Mouse (Mus musculus) embryonic facial prominence, embryonic 15.5 days (tissue): ENCODE results near the gene Elobl. TPM values are rescaled to one million over a fixed set of nuclear protein-coding genes. Genes with fewer than 3 reads are reported as not detected.

Source experiments
- ATAC-seq: fragments of 200-750 bp; cut with Nextera tagmentation; 2 replicates; pipeline ENCODE4 v1.8.0; 2017; ENCODE audit warnings: low read depth, moderate TSS enrichment; ENCODE audit not compliant: insufficient number of reproducible peaks, low FRiP score, low TSS enrichment
- H3K27ac ChIP-seq: fragments of 300-500 bp; sonication (generic); replicated peaks from 2 replicates; pipeline ENCODE4 v1.5.1; 2015; ENCODE audit warnings: mild to moderate bottlenecking, inconsistent platforms
- H3K27me3 ChIP-seq: fragments of 300-500 bp; sonication (generic); 2 replicates; pipeline ENCODE4 v1.6.1; 2015; ENCODE audit warnings: inconsistent platforms
- H3K36me3 ChIP-seq: fragments of 300-500 bp; sonication (generic); 2 replicates; pipeline ENCODE4 v1.6.1; 2015; ENCODE audit warnings: mild to moderate bottlenecking, inconsistent platforms
- H3K4me1 ChIP-seq: fragments of 300-500 bp; sonication (generic); 2 replicates; pipeline ENCODE4 v1.6.1; 2015; ENCODE audit warnings: inconsistent platforms
- H3K4me2 ChIP-seq: fragments of 300-500 bp; sonication (generic); replicated peaks from 2 replicates; pipeline ENCODE4 v1.6.1; 2015; ENCODE audit warnings: mild to moderate bottlenecking, inconsistent platforms
- H3K4me3 ChIP-seq: fragments of 300-500 bp; sonication (generic); replicated peaks from 2 replicates; pipeline ENCODE4 v1.5.1; 2015; ENCODE audit warnings: mild to moderate bottlenecking, inconsistent platforms
- H3K9ac ChIP-seq: fragments of 300-500 bp; sonication (generic); 2 replicates; pipeline ENCODE4 v1.6.1; 2015; ENCODE audit warnings: inconsistent platforms
- H3K9me3 ChIP-seq: fragments of 300-500 bp; sonication (generic); replicated peaks from 2 replicates; pipeline ENCODE4 v1.6.1; 2016; ENCODE audit warnings: inconsistent platforms
- WGBS: fragments of 180-500 bp; shearing (Covaris S2); methylation state at CpG from one replicate; pipeline ENCODE4 v1.1.7; 2015; 5-methylcytosine and 5-hydroxymethylcytosine counted together
- polyA plus RNA-seq: library from polyadenylated mRNA; unstranded; fragments of >200 nt; fragmentation: Nextera tagmentation; extraction: Ambion mirVana; gene quantifications from 2 replicates; pipeline ENCODE4 v1.2.1, GENCODE M21; 2015

Gene Elobl
- not detected in 2 replicates for polyA plus RNA-seq

GRCm38 (mm10) chr11:88966881-88967361 is at the start of gene Elobl:
Elobl (minus strand) TSS chr11:88966931.
- Histone ChIP-seq H3K36me3 (no peaks in the 10 kb centered on the region), H3K9me3 (no peaks in the 10 kb centered on the region), H3K9ac (no peak within 1 kb of the TSS), H3K4me2 (no peak within 1 kb of the TSS), H3K27me3 (no peaks in the 10 kb centered on the region), H3K4me3 (no peak within 1 kb of the TSS), H3K27ac (no peak within 1 kb of the TSS), H3K4me1 (no peaks in the 10 kb centered on the region)
- no peak for ATAC-seq
- 88% methylated on average over 2 of the region's 3 CpGs for WGBS

- H3K4me1 ChIP-seq: 0 out of 2 replicates have a peak, but pooled peaks cover 4% of the 10 kb centered on the region
- H3K36me3 ChIP-seq: 0 out of 2 replicates have a peak, but pooled peaks cover 11% of the 10 kb centered on the region
- no peak overlapping the region for H3K4me2 ChIP-seq
- no peak overlapping the region for H3K9ac ChIP-seq
- no peak for ATAC-seq
- no peak overlapping the region for H3K4me3 ChIP-seq
- WGBS: 69% methylated on average over 5 of the region's 5 CpGs
- H3K27ac ChIP-seq: no peak overlapping the region
- no peaks in the 10 kb centered on the region for H3K27me3 ChIP-seq
- H3K9me3 ChIP-seq: no peaks in the 10 kb centered on the region
Observed at GRCm38 (mm10) chr11:89012241-89012640, 45.5 kb upstream of the Elobl start.

- H3K9ac ChIP-seq: no peak overlapping the region
Observed at GRCm38 (mm10) chr11:89009496-89009895, 42.8 kb upstream of the Elobl start.

GRCm38 (mm10) chr11:89009066-89009465 is 42.3 kb upstream of the Elobl start:
- Histone ChIP-seq H3K27ac (no peak overlapping the region), H3K4me3 (no peak overlapping the region), H3K4me2 (no peak overlapping the region), H3K27me3 (no peaks in the 10 kb centered on the region), H3K4me1 (0 out of 2 replicates have a peak, but pooled peaks cover 4% of the 10 kb centered on the region), H3K9ac (no peak overlapping the region), H3K9me3 (no peaks in the 10 kb centered on the region), H3K36me3 (no peaks in the 10 kb centered on the region)
- 85% methylated on average over 9 of the region's 9 CpGs for WGBS
- no peak for ATAC-seq

More at GRCm38 (mm10) chr11:89009496-89009895, 42.8 kb upstream of the Elobl start:
- Histone ChIP-seq H3K4me1 (0 out of 2 replicates have a peak, but pooled peaks cover 4% of the 10 kb centered on the region), H3K36me3 (no peaks in the 10 kb centered on the region), H3K4me2 (no peak overlapping the region), H3K9me3 (no peaks in the 10 kb centered on the region), H3K4me3 (no peak overlapping the region), H3K27me3 (no peaks in the 10 kb centered on the region), H3K27ac (no peak overlapping the region)
- 49% methylated on average over 7 of the region's 7 CpGs for WGBS
- no peak for ATAC-seq

GRCm38 (mm10) chr11:89007582-89007981 is 40.9 kb upstream of the Elobl start:
- Histone ChIP-seq H3K27me3 (no peaks in the 10 kb centered on the region), H3K4me3 (no peak overlapping the region), H3K4me1 (peaks cover 9% of the 10 kb centered on the region; the same call in 1 of the 2 replicates), H3K27ac (no peak overlapping the region), H3K4me2 (no peak overlapping the region), H3K36me3 (no peaks in the 10 kb centered on the region), H3K9me3 (no peaks in the 10 kb centered on the region), H3K9ac (no peak overlapping the region)
- ATAC-seq: no peak
- WGBS: 80% methylated on average over 3 of the region's 3 CpGs

- Histone ChIP-seq H3K36me3 (no peaks in the 10 kb centered on the region), H3K9ac (no peak overlapping the region), H3K4me2 (no peak overlapping the region), H3K27ac (no peak overlapping the region), H3K4me3 (no peak overlapping the region), H3K9me3 (no peaks in the 10 kb centered on the region), H3K4me1 (peaks cover 12% of the 10 kb centered on the region; the same call in 1 of the 2 replicates), H3K27me3 (no peaks in the 10 kb centered on the region)
- ATAC-seq: no peak
Observed at GRCm38 (mm10) chr11:89006404-89006803, 39.7 kb upstream of the Elobl start.

- Histone ChIP-seq H3K4me2 (no peak overlapping the region), H3K9ac (no peak overlapping the region), H3K4me3 (no peak overlapping the region), H3K4me1 (peaks cover 12% of the 10 kb centered on the region; the same call in 1 of the 2 replicates), H3K9me3 (no peaks in the 10 kb centered on the region), H3K27ac (no peak overlapping the region), H3K27me3 (no peaks in the 10 kb centered on the region), H3K36me3 (no peaks in the 10 kb centered on the region)
- 53% methylated on average over 5 of the region's 5 CpGs for WGBS
- ATAC-seq: no peak
Observed at GRCm38 (mm10) chr11:89005473-89005872, 38.7 kb upstream of the Elobl start.

- no peak overlapping the region for H3K4me2 ChIP-seq
- no peak overlapping the region for H3K4me3 ChIP-seq
- 65% methylated on average over 4 of the region's 4 CpGs for WGBS
- peaks cover 20% of the 10 kb centered on the region for H3K4me1 ChIP-seq
- peaks cover 13% of the 10 kb centered on the region for H3K27me3 ChIP-seq
- no peak for ATAC-seq
- H3K27ac ChIP-seq: no peak overlapping the region
- no peaks in the 10 kb centered on the region for H3K9me3 ChIP-seq
- no peaks in the 10 kb centered on the region for H3K36me3 ChIP-seq
- no peak overlapping the region for H3K9ac ChIP-seq
Observed at GRCm38 (mm10) chr11:89003726-89004125, 37.0 kb upstream of the Elobl start.

GRCm38 (mm10) chr11:89003078-89003477 is 36.3 kb upstream of the Elobl start:
- H3K4me3 ChIP-seq: no peak overlapping the region
- no peak overlapping the region for H3K27ac ChIP-seq
- H3K4me2 ChIP-seq: no peak overlapping the region

GRCm38 (mm10) chr11:89002621-89003020 is 35.9 kb upstream of the Elobl start:
- Histone ChIP-seq H3K4me2 (no peak overlapping the region), H3K9ac (no peak overlapping the region), H3K4me1 (peaks cover 20% of the 10 kb centered on the region), H3K4me3 (no peak overlapping the region), H3K27me3 (peaks cover 14% of the 10 kb centered on the region), H3K27ac (no peak overlapping the region), H3K36me3 (no peaks in the 10 kb centered on the region), H3K9me3 (no peaks in the 10 kb centered on the region)
- 66% methylated on average over 5 of the region's 5 CpGs for WGBS
- no peak for ATAC-seq

More at GRCm38 (mm10) chr11:89003078-89003477, 36.3 kb upstream of the Elobl start:
- Histone ChIP-seq H3K4me1 (peaks cover 20% of the 10 kb centered on the region), H3K9me3 (no peaks in the 10 kb centered on the region), H3K36me3 (no peaks in the 10 kb centered on the region), H3K27me3 (peaks cover 14% of the 10 kb centered on the region), H3K9ac (no peak overlapping the region)
- ATAC-seq: no peak
- 50% methylated on average over 6 of the region's 6 CpGs for WGBS

GRCm38 (mm10) chr11:89002068-89002467 is 35.3 kb upstream of the Elobl start:
- Histone ChIP-seq H3K4me3 (no peak overlapping the region), H3K36me3 (no peaks in the 10 kb centered on the region), H3K27ac (no peak overlapping the region), H3K4me1 (peaks cover 20% of the 10 kb centered on the region), H3K9me3 (no peaks in the 10 kb centered on the region), H3K4me2 (no peak overlapping the region), H3K9ac (no peak overlapping the region), H3K27me3 (peaks cover 14% of the 10 kb centered on the region)
- 90% methylated on average over 5 of the region's 5 CpGs for WGBS
- ATAC-seq: no peak

- Histone ChIP-seq H3K27me3 (peaks cover 14% of the 10 kb centered on the region), H3K9ac (no peak overlapping the region), H3K9me3 (no peaks in the 10 kb centered on the region), H3K36me3 (no peaks in the 10 kb centered on the region), H3K4me2 (no peak overlapping the region), H3K4me3 (no peak overlapping the region), H3K27ac (no peak overlapping the region), H3K4me1 (peaks cover 20% of the 10 kb centered on the region)
- ATAC-seq: no peak
- 89% methylated on average over 7 of the region's 7 CpGs for WGBS
Observed at GRCm38 (mm10) chr11:89001569-89001968, 34.8 kb upstream of the Elobl start.
